Mouse (Mus musculus) embryo, embryonic 10 days (tissue): ENCODE results near the gene Mcl1.
A peak's percentile ranks its signal among the peaks of the same experiment; 100 is the strongest.
"Not testable (repeated sequence)": the region's sequence is repeated elsewhere in the genome, so short reads cannot be mapped to it uniquely, and the experiment has no call there.

ENCODE experiments used
- DNase-seq: peaks from one replicate; pipeline ENCODE4 v3.0.0-alpha.2; 2015; ENCODE audit warnings: low spot score

Mcl1 gene

GRCm38 (mm10) chr3:95658236-95658867, at the start of gene Mcl1:
Mcl1 (plus strand) TSS chr3:95658788.
- peak; percentile 96 for DNase-seq

GRCm38 (mm10) chr3:95609195-95609594, 49.4 kb upstream of the Mcl1 start:
- DNase-seq = no peak

GRCm38 (mm10) chr3:95613996-95614395, 44.6 kb upstream of the Mcl1 start:
- no peak for DNase-seq

GRCm38 (mm10) chr3:95618511-95618910, 40.1 kb upstream of the Mcl1 start:
- DNase-seq = no peak

GRCm38 (mm10) chr3:95621241-95621640, 37.3 kb upstream of the Mcl1 start:
- no peak for DNase-seq

- DNase-seq = not testable (repeated sequence)
These were observed 36.2 kb upstream of the Mcl1 start for GRCm38 (mm10) chr3:95622421-95622820.

- DNase-seq = no peak
These were observed 35.0 kb upstream of the Mcl1 start for GRCm38 (mm10) chr3:95623551-95623950.

GRCm38 (mm10) chr3:95623991-95624515, 34.5 kb upstream of the Mcl1 start:
- not testable (repeated sequence) for DNase-seq

GRCm38 (mm10) chr3:95624628-95625503, 33.7 kb upstream of the Mcl1 start, which contains the start of gene Ensa:
Ensa (plus strand) TSS chr3:95624993.
- peak; percentile 100 for DNase-seq

- DNase-seq = no peak
These were observed 30.8 kb upstream of the Mcl1 start for GRCm38 (mm10) chr3:95627763-95628162.

GRCm38 (mm10) chr3:95629755-95630154, 28.8 kb upstream of the Mcl1 start:
- no peak for DNase-seq

- DNase-seq = no peak
These were observed 27.7 kb upstream of the Mcl1 start for GRCm38 (mm10) chr3:95630856-95631255.

GRCm38 (mm10) chr3:95631304-95631703, 27.3 kb upstream of the Mcl1 start:
- DNase-seq = no peak

GRCm38 (mm10) chr3:95632648-95633588, 25.7 kb upstream of the Mcl1 start:
- peak; percentile 44 for DNase-seq

GRCm38 (mm10) chr3:95635636-95636035, 23.0 kb upstream of the Mcl1 start:
- DNase-seq = no peak

- no peak for DNase-seq
These were observed 22.5 kb upstream of the Mcl1 start for GRCm38 (mm10) chr3:95636072-95636471.

GRCm38 (mm10) chr3:95639694-95640093, 18.9 kb upstream of the Mcl1 start:
- DNase-seq = no peak

- no peak for DNase-seq
These were observed 15.5 kb upstream of the Mcl1 start for GRCm38 (mm10) chr3:95643097-95643496.

GRCm38 (mm10) chr3:95645313-95646235, 13.0 kb upstream of the Mcl1 start:
- DNase-seq = peak; percentile 31

- no peak for DNase-seq
These were observed 10.6 kb upstream of the Mcl1 start for GRCm38 (mm10) chr3:95648016-95648415.
